Mouse (Mus musculus) heart, adult 9 months (tissue): ENCODE data around the gene Dennd2a.

Experiments used
- DNase-seq, 2 experiments: peaks; one replicate each; pipeline ENCODE4 v3.0.0; 2022; ENCODE audit warnings: low spot score in 2 of 2

Dennd2a gene

GRCm38 (mm10) chr6:39515739-39516131, 41.9 kb downstream of the Dennd2a start:
- peak; percentile 46 to 58 for DNase-seq

GRCm38 (mm10) chr6:39515040-39515738, 42.5 kb downstream of the Dennd2a start:
- DNase-seq, result peak; percentile 39 to 45

GRCm38 (mm10) chr6:39503476-39503875, 54.2 kb downstream of the Dennd2a start:
- DNase-seq, result no peak

- no peak for DNase-seq
Measured at GRCm38 (mm10) chr6:39497165-39497564, 60.5 kb downstream of the Dennd2a start.

- DNase-seq, result peak; percentile 71 to 78
Measured at GRCm38 (mm10) chr6:39493129-39493714, 64.4 kb downstream of the Dennd2a start.

- no peak for DNase-seq
Measured at GRCm38 (mm10) chr6:39492161-39492560, 65.5 kb downstream of the Dennd2a start.

GRCm38 (mm10) chr6:39491203-39491602, 66.5 kb downstream of the Dennd2a start:
- no peak for DNase-seq

- DNase-seq, result no peak
Measured at GRCm38 (mm10) chr6:39488292-39488691, 69.4 kb downstream of the Dennd2a start.

- DNase-seq, result no peak
Measured at GRCm38 (mm10) chr6:39483656-39484055, 74.0 kb downstream of the Dennd2a start.

GRCm38 (mm10) chr6:39478509-39479150, 79.0 kb downstream of the Dennd2a start:
- DNase-seq, result peak; percentile 71 to 72

- no peak for DNase-seq
Measured at GRCm38 (mm10) chr6:39476617-39477016, 81.0 kb downstream of the Dennd2a start.

GRCm38 (mm10) chr6:39474424-39474823, 83.2 kb downstream of the Dennd2a start:
- peak; percentile 69 to 71 for DNase-seq

GRCm38 (mm10) chr6:39472837-39473236, 84.8 kb downstream of the Dennd2a start:
- DNase-seq, result no peak

- no peak for DNase-seq
Measured at GRCm38 (mm10) chr6:39472271-39472670, 85.4 kb downstream of the Dennd2a start.

GRCm38 (mm10) chr6:39470076-39470475, 87.6 kb downstream of the Dennd2a start:
- DNase-seq, result no peak

- DNase-seq, result no peak
Measured at GRCm38 (mm10) chr6:39469427-39469826, 88.2 kb downstream of the Dennd2a start.

- DNase-seq, result peak; percentile 18 to 66
Measured at GRCm38 (mm10) chr6:39462621-39463538, 94.8 kb downstream of the Dennd2a start.

- no peak for DNase-seq
Measured at GRCm38 (mm10) chr6:39460040-39460439, 97.6 kb downstream of the Dennd2a start.

GRCm38 (mm10) chr6:39455339-39456160, 102.1 kb downstream of the Dennd2a start:
- DNase-seq, result no peak

- no peak for DNase-seq
Measured at GRCm38 (mm10) chr6:39454616-39455015, 103.1 kb downstream of the Dennd2a start.

- DNase-seq, result no peak
Measured at GRCm38 (mm10) chr6:39453564-39453963, 104.1 kb downstream of the Dennd2a start.
